Mouse (Mus musculus) C3H10T1/2 (cell line): ENCODE measurements around the gene Krt82. TPM values are rescaled to one million over a fixed set of nuclear protein-coding genes. Genes with fewer than 3 reads are reported as not detected.

ENCODE experiments used
- polyA plus RNA-seq, 2 experiments: library from polyadenylated mRNA; unstranded; fragments of >200 nt; fragmentation: generic; extraction: Trizol; gene quantifications; one replicate each; pipeline ENCODE4 v1.2.1; 2012; ENCODE audit warnings: missing spikeins in 2 of 2

Krt82 gene
- polyA plus RNA-seq, result not detected

GRCm38 (mm10) chr15:101550567-101550966 lies at the start of gene Krt82:
Krt82 (minus strand) TSS chr15:101550667.

GRCm38 (mm10) chr15:101573796-101574345 lies 23.4 kb upstream of the Krt82 start, which contains the start of gene Krt75:
Krt75 (minus strand) TSS chr15:101573904.

DNA sequence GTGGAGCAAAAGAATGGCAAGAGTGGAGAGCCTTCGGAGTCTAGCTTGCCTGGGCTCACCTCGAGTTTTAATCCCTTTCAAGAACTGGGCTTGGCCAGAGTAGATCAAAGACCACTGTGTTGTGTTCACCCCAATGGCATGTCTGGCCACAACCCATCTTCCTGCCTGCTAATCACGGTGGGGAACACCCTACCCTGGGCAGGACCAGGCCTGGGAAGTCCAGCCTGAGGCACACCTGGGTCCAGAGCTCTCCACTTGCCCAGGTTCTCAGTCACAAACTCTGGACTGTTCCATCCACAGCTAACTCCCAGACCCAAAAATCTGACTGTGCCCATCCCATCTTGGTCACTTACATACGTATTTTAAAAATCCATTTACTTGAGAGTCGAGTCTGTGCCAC lies 12.4 kb upstream of the Krt82 start, which contains the start of gene Krt90:
Krt90 (minus strand) TSS at position 101 of the 400 bp plus-strand sequence.

GRCm38 (mm10) chr15:101532720-101533119 lies 17.7 kb downstream of the Krt82 start, which contains the start of gene Krt84:
Krt84 (minus strand) TSS chr15:101532820.

GRCm38 (mm10) chr15:101517161-101517560 lies 33.3 kb downstream of the Krt82 start, which contains the start of gene Gm49425:
Gm49425 (minus strand) TSS chr15:101517261.

GRCm38 (mm10) chr15:101491431-101491830 lies 59.0 kb downstream of the Krt82 start, which contains the start of gene Krt83:
Krt83 (minus strand) TSS chr15:101491512.

Other genes starting within 250 kb of the Krt82 start
- 1 to 10 TPM in 1 of 2 experiments, under 1 TPM in 1; 0.46 to 5.3 TPM for gene Krt80, start 180.5 kb downstream of the Krt82 start, polyA plus RNA-seq
- gene Krt7, start 139.6 kb downstream of the Krt82 start, polyA plus RNA-seq, result under 1 TPM; 0.47 to 0.51 TPM
- gene Krt87, start 111.9 kb downstream of the Krt82 start, polyA plus RNA-seq, result under 1 TPM; 0.08 to 0.27 TPM
- gene Krt88, start 102.9 kb downstream of the Krt82 start, polyA plus RNA-seq, result under 1 TPM in 1 of 2 experiments, not detected in 1; 0.15 TPM
- under 1 TPM in 1 of 2 experiments, not detected in 1; 0.14 TPM for gene Krt81, start 86.9 kb downstream of the Krt82 start, polyA plus RNA-seq
- gene Krt86, start 77.2 kb downstream of the Krt82 start, polyA plus RNA-seq, result under 1 TPM in 1 of 2 experiments, not detected in 1; 0.06 TPM
- gene Krt83, start 59.2 kb downstream of the Krt82 start, polyA plus RNA-seq, result under 1 TPM in 1 of 2 experiments, not detected in 1; 0.06 TPM
- not detected for gene Gm49425, start 33.4 kb downstream of the Krt82 start, polyA plus RNA-seq
- gene Krt84, start 17.8 kb downstream of the Krt82 start, polyA plus RNA-seq, result under 1 TPM in 1 of 2 experiments, not detected in 1; 0.04 TPM
- not detected for gene Krt90, start 12.3 kb upstream of the Krt82 start, polyA plus RNA-seq
- not detected for gene Krt75, start 23.2 kb upstream of the Krt82 start, polyA plus RNA-seq
- gene Gm5414, start 77.5 kb upstream of the Krt82 start, polyA plus RNA-seq, result not detected
- gene Gm5478, start 96.7 kb upstream of the Krt82 start, polyA plus RNA-seq, result not detected
- gene Krt6b, start 129.6 kb upstream of the Krt82 start, polyA plus RNA-seq, result not detected
- gene Krt6a, start 143.6 kb upstream of the Krt82 start, polyA plus RNA-seq, result not detected
- under 1 TPM in 1 of 2 experiments, not detected in 1; 0.05 TPM for gene Krt5, start 162.2 kb upstream of the Krt82 start, polyA plus RNA-seq
- gene Krt71, start 192.4 kb upstream of the Krt82 start, polyA plus RNA-seq, result not detected
- not detected for gene Krt72, start 235.8 kb upstream of the Krt82 start, polyA plus RNA-seq